ENCODE assay signal across 11 mouse cellular contexts in genomic region chr8:114707538-114708138, GRCm38 (mm10).
DNase-seq lines count a peak whose midpoint lies in the region; ATAC-seq and TF ChIP-seq lines count a peak whose summit lies in the region.
"Had no signal": no experiment of that assay in that cellular context is flagged by ENCODE, and none has a peak within 500 bp of the region (broad histone marks: within the 10 kb centered on the region; RNA-seq: fewer than 3 reads in every experiment).

No protein-coding gene starts in this region.

- TF ChIP-seq CTCF in lung, embryonic 14.5 days (IDR thresholded peaks at IDR 0.05; ENCODE audit: low read depth), result no peak
- no peak for TF ChIP-seq CTCF in small intestine, adult 2 months (IDR thresholded peaks at IDR 0.05; ENCODE audit: extremely low read depth, insufficient read length, insufficient replicate concordance, low read depth, low read length)

- ATAC-seq in lung, embryonic 14.5 days (ENCODE audit: insufficient read depth), result no peak
- no peak for ATAC-seq in limb, embryonic 11.5 days (ENCODE audit: insufficient number of reproducible peaks, low FRiP score, low TSS enrichment, low read depth)
- ATAC-seq: Patski had no signal

- H3K27me3 ChIP-seq in lung, embryonic 14.5 days (ENCODE audit: insufficient read depth, low read length), result no peaks in the 10 kb centered on the region
- no peaks in the 10 kb centered on the region for H3K27me3 ChIP-seq in limb, embryonic 11.5 days (ENCODE audit: control insufficient read depth, insufficient read depth, low read length)
- H3K27me3 ChIP-seq in small intestine, adult 2 months (ENCODE audit: control insufficient read depth, insufficient read depth, low read length), result no peaks in the 10 kb centered on the region
- H3K27me3 ChIP-seq: liver, embryonic 13.5 days; Patski had no signal

- peak overlapping the region; percentile 26; the same call in 1 of the 2 replicates for H3K9ac ChIP-seq in lung, embryonic 14.5 days
- no peak overlapping the region; the same call in 1 of the 2 replicates for H3K9ac ChIP-seq in limb, embryonic 11.5 days (ENCODE audit: low read length)
- H3K9ac ChIP-seq: liver, embryonic 13.5 days had no signal

- DNase-seq in adrenal gland, postnatal 10 days, result peak; percentile 22
- no peak for DNase-seq in adrenal gland, postnatal 25 days
- peak; percentile 49 for DNase-seq in lung, embryonic 14.5 days
- DNase-seq in lung, postnatal 25 days (ENCODE audit: low spot score), result no peak
- DNase-seq in limb, embryonic 11.5 days (ENCODE audit: low spot score), result peak; percentile 63
- DNase-seq in Muller cell, postnatal 12 days (ENCODE audit: inconsistent ontology term), result no peak
- DNase-seq in urinary bladder, postnatal 4 days (ENCODE audit: low spot score in 2 of 2), result no peak
- DNase-seq: liver, embryonic 13.5 days had no signal

- peak overlapping the region; percentile 34 for H3K4me2 ChIP-seq in lung, embryonic 14.5 days
- H3K4me2 ChIP-seq in limb, embryonic 11.5 days (ENCODE audit: low read depth, severe bottlenecking), result peak overlapping the region; percentile 25
- H3K4me2 ChIP-seq: liver, embryonic 13.5 days had no signal

- H3K9me3 ChIP-seq in lung, embryonic 14.5 days (ENCODE audit: low read depth, low read length), result no peaks in the 10 kb centered on the region
- no peaks in the 10 kb centered on the region for H3K9me3 ChIP-seq in limb, embryonic 11.5 days (ENCODE audit: control insufficient read depth, low read length)
- H3K9me3 ChIP-seq: liver, embryonic 13.5 days had no signal

- H3K4me3 ChIP-seq in lung, embryonic 14.5 days (ENCODE audit: low read depth, low read length), result no peak overlapping the region
- no peak overlapping the region for H3K4me3 ChIP-seq in limb, embryonic 11.5 days (ENCODE audit: low read depth, low read length)
- H3K4me3 ChIP-seq in small intestine, adult 2 months (ENCODE audit: low read depth, low read length), result peak overlapping the region; percentile 20; the same call in 1 of the 2 replicates
- H3K4me3 ChIP-seq: erythroblast, embryonic 14.5 days; liver, embryonic 13.5 days had no signal

- H3K4me1 ChIP-seq in lung, embryonic 14.5 days (ENCODE audit: insufficient read depth), result no peaks in the 10 kb centered on the region; the same call in 1 of the 2 replicates
- peaks cover 9% of the 10 kb centered on the region for H3K4me1 ChIP-seq in limb, embryonic 11.5 days (ENCODE audit: control insufficient read depth, insufficient read depth, low read length)
- no peaks in the 10 kb centered on the region for H3K4me1 ChIP-seq in small intestine, adult 2 months (ENCODE audit: control insufficient read depth, insufficient read depth, insufficient read length, low read length)
- H3K4me1 ChIP-seq: liver, embryonic 13.5 days had no signal

- no peak for TF ChIP-seq POLR2A in small intestine, adult 2 months (IDR thresholded peaks at IDR 0.05; ENCODE audit: low read depth, low read length)

- WGBS in lung, embryonic 14.5 days, result 33% methylated on average over 15 of the region's 15 CpGs
- 3% methylated on average over 15 of the region's 15 CpGs for WGBS in limb, embryonic 11.5 days
- 67% methylated on average over 15 of the region's 15 CpGs for WGBS in small intestine, adult 2 months

- no peaks in the 10 kb centered on the region for H3K36me3 ChIP-seq in lung, embryonic 14.5 days (ENCODE audit: insufficient read depth)
- no peaks in the 10 kb centered on the region for H3K36me3 ChIP-seq in limb, embryonic 11.5 days (ENCODE audit: control insufficient read depth, insufficient read depth, low read length)
- H3K36me3 ChIP-seq in small intestine, adult 2 months (ENCODE audit: control insufficient read depth, insufficient read depth, low read length), result no peaks in the 10 kb centered on the region
- H3K36me3 ChIP-seq: liver, embryonic 13.5 days had no signal

- H3K27ac ChIP-seq in lung, embryonic 14.5 days (ENCODE audit: low read depth), result peak overlapping the region; percentile 52; the same call in 1 of the 2 replicates
- H3K27ac ChIP-seq in limb, embryonic 11.5 days (replicated peaks; ENCODE audit: low read depth, low read length), result no peak overlapping the region
- peak overlapping the region; percentile 69 for H3K27ac ChIP-seq in small intestine, adult 2 months (ENCODE audit: insufficient read depth, low read depth, low read length)
- H3K27ac ChIP-seq: liver, embryonic 13.5 days had no signal

Comparison
In these comparisons a context has a peak if more than half of its experiments do, and no peak if none do; other contexts are left out.
1. DNase-seq: peak in adrenal gland, postnatal 10 days (single experiment), lung, embryonic 14.5 days (single experiment) and limb, embryonic 11.5 days (single experiment); none in adrenal gland, postnatal 25 days (single experiment), lung, postnatal 25 days (single experiment), Muller cell, postnatal 12 days (single experiment) and urinary bladder, postnatal 4 days (0 of 2).